Mouse (Mus musculus) lung, postnatal 10 days (tissue): ENCODE results near the gene Pck2.

Experiments used
- DNase-seq: peaks from one replicate; pipeline ENCODE4 v3.0.0; 2021

Pck2 gene

DNA sequence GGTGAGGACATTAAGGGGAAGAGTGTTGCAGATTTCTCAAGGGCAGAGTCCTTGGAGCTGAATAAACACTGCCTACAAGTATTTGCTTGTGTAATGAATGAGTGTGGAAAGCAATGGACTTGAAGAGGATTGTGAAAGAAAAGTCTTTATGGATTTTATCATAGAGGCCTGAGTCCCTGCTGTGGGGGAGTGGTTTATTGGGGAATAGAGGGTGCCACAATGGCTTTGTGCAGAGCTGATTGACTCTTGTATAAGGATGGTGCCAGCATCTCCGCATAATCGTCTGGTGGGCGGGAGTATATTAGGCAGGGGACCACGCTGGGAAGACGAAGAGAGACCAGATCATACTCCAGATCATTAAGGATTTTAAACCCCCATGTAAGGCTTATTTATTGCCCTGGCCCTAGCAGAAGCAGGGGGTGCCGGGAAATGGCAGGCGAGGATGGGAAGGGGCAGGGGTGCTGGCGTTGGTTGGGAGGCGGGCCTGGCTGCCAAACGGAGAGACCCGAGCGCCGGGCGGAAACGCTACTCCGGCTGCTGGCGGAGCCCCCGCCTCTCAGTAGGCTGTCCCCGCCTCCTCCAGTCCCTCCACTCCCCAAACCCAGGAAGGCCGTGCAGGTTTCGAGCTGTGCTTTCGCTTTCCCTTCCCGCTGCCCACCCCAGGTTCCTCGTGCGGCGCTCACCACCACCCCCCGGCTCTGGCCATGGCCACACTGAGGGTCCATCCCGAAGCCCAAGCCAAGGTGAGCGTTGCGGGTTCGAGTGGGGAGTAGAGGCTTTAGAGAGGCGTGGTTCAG is 38.0 kb downstream of the Pck2 start, which contains the start of gene Psme1:
Gene Psme1, plus strand, starts transcription at position 253 of the 797 bp plus-strand sequence.
- DNase-seq: peak; percentile 93

DNA sequence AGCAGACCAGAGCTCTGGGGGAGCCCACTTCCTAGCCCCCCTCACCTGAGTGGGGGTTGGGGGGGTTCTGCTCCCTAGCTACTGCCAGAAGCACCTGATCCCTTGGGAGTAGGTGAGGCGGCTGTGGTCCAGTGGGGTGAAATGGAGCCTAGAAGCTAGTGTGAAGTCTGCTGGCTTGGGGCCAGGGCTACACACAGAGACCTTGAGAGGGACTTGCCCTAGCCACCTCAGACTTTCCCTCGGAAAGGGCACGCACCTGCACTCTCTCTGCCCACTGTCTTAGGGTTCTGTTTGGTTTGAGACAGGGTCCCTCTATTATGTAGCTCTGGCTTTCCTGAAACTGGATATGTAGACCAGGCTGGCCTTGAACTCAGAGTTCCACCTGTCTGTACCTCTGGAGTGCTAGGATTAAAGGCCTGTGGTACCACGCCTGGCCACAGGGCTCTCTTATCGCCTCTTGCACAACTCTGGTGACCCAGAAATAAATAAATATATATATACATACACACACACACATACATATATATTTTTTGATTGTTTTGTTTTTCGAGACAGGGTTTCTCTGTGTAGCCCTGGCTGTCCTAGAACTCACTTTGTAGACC is 38.7 kb downstream of the Pck2 start:
- DNase-seq: peak; percentile 63

DNA sequence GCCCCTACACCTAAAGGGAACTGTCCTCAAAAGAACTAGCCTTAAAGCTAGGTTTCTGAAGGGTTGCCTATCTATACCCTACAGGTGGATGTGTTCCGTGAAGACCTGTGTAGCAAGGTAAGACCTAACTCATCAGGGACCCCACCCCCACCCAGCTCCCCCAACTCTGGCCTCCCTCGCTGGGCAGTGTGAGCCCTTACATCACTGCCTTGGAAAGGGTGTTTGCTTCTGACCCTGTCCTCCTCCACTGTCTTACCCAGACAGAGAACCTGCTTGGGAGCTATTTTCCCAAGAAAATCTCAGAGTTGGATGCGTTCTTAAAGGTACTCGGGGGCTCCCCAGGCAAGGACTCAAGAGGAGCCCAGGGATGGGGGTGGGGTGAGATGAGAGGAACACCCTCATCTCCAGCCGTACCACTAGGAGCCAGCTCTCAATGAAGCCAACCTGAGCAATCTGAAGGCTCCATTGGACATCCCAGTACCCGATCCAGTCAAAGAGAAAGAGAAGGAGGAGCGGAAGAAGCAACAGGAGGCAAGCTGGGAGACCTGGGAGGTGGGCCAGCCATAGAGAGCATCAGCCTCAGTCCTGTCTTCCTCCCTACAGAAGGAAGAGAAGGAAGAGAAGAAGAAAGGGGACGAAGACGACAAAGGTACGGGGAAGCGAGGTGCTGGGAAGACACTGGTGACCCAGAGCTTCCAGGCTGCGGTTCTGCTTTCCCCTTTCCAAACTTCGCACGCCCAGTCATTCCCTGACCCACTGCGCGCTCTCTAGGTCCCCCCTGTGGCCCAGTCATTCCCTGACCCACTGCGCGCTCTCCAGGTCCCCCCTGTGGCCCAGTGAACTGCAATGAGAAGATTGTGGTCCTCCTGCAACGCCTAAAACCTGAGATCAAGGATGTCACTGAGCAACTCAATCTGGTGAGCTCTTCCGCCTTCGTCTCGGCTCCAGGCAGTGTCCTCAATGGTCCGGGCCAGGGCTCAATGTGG is 39.7 kb downstream of the Pck2 start:
- no peak for DNase-seq

DNA sequence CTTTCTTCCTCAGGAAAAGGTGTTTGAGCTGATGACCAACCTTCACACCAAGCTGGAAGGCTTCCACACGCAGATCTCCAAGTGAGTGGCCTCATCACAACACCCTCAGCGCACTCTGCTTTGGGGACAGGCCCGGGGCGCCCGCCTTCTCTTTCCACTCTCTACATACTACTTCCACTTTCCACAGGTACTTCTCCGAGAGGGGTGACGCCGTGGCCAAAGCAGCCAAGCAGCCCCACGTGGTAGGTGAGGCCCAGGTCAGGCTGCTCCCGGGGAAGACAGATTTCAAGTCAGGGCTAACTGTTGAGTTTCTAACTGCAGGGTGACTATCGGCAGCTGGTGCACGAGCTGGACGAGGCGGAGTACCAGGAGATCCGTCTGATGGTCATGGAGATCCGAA is 40.7 kb downstream of the Pck2 start:
- no peak for DNase-seq

DNA sequence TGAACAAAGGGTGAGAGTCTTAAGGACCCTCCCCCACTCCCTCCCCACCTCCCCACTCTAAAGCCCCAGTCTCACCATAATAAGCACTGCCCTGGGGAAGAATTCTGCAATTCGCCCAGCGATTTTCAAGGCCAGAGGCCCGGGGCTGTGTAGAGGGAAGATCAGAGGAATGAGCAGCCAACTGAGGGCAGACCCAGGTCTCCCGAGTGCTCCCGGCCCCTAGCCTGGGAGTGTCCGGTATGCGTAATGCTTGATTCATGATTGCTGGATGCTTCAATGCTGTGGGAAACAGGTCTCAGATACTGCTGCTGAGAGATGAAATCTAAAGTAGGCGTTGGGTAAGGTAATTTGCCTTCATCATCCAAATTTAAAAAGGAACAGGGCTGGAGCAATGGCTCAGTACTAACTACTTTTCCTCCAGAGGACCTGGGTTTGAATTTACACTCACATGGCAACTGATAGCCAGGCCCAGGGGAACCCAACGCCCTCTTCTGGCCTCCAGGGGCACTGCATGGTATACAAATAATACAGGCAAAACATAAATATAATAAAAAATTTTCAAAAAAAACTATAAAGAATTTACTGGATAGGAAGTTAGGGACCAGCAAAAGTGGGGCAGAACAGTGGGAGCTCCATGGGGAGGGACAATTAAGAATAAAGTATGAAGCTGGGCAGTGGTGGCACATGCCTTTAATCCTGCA is 42.1 kb downstream of the Pck2 start:
- DNase-seq: no peak

DNA sequence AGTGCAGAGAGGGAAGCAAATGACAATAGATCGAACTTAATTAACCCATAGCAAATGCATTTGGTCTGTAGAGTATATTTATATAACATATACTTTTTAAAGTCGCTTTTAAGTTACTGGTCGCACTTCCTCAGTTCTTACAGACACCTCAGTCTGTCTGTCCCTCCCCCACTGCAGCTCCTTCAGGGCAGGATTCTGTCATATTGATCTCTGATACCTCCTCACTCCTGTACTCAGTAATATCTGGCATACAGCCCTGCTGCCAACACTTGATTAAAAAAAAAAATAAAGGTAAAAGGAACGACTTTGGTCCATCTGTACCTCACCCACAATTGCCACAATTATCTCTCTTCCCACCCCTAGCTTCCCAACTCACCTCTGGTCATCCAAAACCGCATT is 44.2 kb downstream of the Pck2 start:
- DNase-seq: no peak

DNA sequence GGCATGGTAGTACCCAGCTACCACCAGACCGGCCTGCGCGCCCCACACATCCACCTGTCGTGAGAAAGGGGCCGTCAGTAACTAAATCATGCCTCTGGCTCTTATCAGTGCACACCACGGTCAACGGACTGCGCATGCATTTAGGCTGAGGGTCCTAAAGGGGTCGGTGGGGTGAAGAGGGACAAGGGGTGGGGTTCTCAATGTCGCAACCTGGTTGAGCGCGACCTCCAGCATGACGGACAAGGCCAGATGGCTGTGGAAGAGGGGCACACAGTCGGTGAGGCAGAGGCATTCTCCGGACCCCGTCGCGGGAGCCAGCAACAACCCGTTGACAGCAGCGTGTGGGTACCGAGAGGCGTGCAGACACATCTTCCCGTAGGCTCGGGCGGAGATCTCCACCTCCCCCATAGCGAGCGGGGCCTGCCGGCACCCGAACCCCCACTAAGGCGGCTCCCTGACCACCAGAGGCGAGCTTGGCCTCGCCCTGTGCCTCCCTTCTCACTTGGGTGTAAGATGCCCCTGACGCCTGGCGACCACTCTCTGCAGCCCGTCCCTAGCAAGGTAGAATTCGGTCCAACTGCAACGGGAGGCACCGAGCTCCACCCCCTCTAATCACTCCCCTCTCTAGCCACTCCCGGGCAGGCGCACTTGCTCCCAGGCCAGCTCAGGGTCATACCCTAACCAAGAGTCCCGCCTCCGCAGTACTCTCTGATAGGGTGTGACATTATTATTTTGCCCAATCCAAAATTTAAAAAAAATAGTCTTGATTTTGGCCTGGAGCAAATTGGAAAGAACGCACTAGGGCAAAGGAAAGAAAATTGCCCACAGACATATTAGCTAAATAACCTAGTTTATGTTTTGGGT is 44.9 kb downstream of the Pck2 start, which contains the start of gene Emc9:
Gene Emc9, minus strand, starts transcription at position 601 of the 864 bp plus-strand sequence.
- peak; percentile 88 for DNase-seq

DNA sequence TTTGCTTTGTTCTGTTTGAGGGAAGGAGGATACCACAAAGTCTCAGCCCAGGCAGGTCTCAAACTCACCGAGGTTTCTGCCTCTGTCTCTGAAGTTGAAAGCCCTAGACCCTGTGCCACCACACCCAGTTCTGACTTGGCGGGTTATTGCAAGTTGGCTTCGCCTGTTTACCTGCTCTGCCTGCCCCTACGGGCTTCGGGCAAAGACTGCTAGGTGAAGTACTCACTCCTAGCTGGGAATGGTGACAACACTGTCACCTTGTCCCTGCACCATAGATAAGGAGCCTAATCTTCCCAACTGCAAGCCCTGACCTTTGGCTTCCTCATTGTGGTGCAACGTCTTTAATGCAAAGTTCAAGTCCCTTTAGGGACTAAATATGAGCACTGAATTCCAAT is 45.5 kb downstream of the Pck2 start:
- no peak for DNase-seq

DNA sequence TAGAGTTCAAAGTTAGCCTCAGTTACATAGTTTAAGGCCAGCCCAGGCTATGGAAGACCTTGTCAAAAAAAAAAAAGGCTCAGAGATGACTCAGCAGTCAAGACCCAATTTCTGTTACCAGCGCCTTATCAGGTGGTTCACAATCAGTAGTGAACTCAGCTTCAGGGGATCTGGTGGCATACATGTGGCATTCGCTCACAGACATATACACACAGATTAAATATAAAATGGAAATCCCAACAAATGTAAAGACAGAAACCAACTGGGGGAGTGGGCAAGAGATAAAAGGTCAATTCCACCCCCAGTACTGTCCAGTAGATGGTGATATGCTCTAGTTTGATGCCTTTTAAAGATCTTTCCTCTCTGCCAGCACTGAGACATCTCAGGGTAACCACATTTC is 46.1 kb downstream of the Pck2 start:
- no peak for DNase-seq

DNA sequence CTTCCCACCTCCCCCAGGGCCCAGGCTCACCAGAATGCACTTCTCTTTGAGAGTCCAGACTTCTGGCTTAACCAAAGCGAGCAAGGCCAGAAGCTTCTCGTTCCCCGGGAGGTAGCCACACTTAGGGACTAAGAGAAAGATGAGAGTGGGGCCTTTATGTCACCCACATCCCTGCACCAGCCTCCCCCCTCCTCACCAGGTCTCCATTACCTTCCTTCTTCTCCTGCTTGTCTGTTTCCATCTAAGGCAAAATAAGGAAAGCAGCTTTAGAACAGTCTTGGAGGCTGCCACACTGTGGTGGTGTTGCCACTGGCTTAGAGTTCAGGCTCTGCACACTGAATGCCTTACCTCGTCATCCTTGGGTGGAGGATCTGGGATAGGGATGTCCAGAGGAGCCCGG is 49.2 kb downstream of the Pck2 start:
- no peak for DNase-seq

DNA sequence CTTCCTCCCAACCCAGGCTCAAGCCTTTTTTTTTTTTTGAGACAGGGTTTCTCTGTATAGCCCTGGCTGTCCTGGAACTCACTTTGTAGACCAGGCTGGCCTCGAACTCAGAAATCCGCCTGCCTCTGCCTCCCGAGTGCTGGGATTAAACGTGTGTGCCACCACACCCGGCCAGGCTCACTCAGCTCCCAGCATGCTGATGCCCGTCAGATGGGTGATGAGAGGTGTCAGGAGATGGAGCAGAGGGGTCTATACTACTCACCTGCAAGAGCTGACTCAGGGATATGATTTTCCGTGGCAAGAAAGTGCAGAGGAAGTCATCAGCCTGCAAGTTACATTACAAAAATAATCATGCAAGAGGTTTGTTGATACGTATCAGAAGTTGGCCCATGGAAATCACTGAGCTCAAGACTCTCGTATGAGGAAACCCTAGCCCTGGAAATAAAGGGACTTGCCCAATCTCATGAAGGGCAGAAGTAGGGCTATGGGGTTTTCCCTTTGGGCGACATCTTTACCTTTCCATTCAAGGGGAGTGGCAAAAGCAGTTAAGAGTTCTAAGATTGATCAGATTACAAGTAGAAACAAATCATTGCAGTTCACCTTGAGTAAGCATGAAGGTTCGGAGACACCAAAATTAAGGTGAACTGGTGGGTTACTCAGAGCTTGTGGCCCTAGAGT is 49.8 kb downstream of the Pck2 start:
- DNase-seq: no peak

DNA sequence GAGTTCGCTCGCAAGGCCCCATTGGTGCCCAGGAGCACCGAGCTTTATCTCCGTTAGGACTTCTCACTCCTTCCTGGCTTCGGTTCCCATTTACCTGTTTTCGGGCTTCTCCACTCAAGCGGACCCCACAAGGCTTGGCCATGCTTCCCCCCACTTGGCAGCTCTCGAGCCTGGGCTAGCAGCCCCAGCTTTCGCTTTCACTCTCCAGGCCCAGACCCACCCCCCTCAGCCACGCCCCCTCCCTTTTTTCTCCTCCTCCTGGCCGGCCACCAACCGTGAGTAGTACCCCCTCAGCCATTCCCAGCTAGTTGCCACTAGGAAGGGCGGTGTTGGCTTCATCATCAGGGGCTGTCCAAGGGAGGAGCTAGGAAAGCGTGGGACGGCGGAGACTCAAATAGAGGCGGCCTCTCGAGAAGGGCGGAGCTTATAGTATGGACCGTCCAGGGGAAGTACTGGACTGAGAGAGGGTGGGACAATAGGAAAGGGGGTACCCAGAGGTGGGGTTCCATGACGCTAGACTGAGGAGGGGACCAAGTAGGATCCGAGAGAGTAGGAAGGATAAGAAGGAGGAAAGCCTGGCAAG is 50.8 kb downstream of the Pck2 start, which contains the start of gene Psme2:
Gene Psme2, minus strand, starts transcription at position 366 of the 583 bp plus-strand sequence.
- DNase-seq: peak; percentile 99

DNA sequence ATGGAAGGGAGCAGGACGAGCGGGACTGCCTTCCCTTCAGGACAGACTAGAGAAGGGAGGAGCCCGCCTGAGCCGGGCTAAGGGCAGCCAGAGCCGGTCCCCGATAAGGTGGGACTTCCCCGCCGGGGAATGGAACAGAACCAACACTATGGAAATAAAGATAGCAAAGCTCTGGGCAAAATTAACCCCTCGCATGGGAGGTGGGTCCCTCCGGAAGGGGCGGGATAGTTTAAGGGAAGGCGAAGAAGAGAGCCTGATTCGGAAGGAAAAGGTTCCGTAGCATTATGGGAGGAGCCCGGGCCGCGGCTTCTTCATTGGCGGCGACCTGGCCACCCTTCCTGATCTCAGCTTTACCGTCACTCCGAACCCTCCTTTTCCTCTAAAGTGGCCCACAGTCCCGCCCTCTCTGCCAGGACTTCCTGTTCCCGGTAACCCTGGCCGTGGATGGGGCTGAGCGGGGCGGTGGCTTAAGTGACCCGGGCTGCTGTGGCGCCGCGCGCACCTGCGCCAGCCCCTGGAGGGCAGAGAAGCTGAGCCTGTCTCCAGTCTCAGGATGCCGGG is 51.3 kb downstream of the Pck2 start, which contains the start of gene Rnf31:
Gene Rnf31, plus strand, starts transcription at position 378 of the 561 bp plus-strand sequence.
- DNase-seq: peak; percentile 98

DNA sequence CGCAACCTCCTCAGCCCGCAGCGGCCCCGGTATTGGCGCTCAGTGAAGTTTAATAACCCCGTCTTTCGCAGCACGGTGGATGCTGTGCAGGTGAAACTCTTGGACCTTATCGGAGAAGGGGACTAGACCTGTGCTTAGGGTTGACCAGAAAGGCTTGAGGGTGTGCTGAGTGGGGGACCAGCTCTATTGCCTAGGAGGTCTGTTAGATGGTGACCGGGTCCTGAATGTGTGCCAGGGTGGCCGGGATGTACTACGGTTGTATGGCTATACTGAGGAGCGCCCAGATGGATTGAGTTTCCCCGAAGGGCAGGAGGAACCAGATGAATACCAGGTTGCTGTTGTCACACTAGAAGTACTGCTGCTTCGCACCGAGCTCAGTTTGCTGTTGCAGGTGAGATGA is 52.2 kb downstream of the Pck2 start:
- peak; percentile 30 for DNase-seq

DNA sequence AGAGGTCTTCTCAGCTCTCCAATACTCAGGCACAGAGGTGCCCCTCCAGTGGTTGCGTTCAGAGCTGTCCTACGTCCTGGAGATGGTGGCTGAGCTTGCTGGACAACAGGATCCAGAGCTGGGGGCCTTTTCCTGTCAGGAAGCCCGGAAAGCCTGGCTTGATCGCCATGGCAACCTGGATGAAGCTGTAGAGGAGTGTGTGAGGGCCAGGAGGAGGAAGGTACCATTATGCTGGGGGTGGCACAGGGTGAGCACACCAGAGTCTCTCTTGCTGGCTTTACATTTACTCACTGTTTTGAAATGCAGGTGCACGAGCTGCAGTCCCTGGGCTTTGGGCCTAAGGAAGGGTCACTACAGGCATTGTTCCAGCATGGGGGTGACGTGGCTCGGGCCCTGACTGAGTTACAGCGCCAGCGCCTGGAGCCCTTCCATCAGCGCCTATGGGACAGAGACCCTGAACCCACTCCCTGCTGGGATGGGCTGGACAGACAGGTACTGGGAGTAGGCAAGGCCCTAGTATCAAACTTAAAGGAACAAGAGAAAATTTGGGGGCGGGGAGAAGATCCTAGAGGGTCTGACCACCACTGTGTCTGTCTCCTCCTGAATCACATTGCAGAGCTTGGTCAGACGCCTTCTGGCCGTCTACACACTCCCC is 56.1 kb downstream of the Pck2 start:
- no peak for DNase-seq

DNA sequence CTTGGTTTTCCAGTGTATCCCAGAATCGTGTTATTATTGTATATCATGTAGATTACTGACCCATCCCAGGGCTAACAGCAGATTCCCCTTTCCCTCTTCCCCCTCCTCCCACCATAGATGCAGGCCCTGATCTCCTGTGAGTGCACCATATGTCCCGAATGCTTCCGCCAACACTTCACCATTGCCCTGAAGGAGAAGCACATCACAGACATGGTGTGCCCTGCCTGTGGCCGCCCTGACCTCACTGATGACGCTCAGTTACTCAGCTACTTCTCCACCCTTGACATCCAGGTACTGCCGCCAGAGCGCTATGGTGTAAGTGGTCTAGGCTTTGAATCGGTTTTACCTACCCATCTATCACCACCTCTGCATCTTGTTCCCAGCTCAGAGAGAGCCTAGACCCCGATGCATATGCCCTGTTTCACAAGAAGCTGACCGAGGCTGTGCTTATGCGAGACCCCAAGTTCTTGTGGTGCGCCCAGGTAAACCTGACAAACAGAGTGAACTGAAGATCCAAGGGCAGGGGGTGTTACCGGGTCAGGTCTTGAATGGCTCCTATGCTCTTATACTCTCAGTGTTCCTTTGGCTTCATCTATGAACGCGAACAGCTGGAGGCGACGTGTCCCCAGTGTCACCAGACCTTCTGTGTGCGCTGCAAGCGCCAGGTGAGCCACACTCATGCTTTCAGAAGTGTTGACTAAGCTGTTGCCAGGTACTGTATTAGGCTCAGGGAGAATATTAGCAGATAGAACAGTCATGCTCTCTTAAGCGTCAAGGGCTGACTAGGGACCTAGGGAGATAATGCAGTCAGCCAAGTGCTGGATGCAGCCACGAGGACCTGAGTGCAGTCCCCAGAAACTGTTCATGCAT is 58.7 kb downstream of the Pck2 start:
- DNase-seq: no peak
